Mouse (Mus musculus) ES-Bruce4 (cell line): ENCODE results near the gene Tmem81.

Experiments used
- CTCF ChIP-seq: IDR thresholded peaks from one replicate; pipeline ENCODE4 v1.8.1; 2011; ENCODE audit warnings: low read depth, low read length
- EP300 ChIP-seq: IDR thresholded peaks from 2 replicates; pipeline ENCODE4 v1.6.1; 2011; ENCODE audit warnings: low read depth, low read length; ENCODE audit not compliant: insufficient read depth
- POLR2A ChIP-seq: IDR thresholded peaks from one replicate; pipeline ENCODE4 v1.8.1; 2011; ENCODE audit warnings: low read length; ENCODE audit not compliant: insufficient read depth

DNA sequence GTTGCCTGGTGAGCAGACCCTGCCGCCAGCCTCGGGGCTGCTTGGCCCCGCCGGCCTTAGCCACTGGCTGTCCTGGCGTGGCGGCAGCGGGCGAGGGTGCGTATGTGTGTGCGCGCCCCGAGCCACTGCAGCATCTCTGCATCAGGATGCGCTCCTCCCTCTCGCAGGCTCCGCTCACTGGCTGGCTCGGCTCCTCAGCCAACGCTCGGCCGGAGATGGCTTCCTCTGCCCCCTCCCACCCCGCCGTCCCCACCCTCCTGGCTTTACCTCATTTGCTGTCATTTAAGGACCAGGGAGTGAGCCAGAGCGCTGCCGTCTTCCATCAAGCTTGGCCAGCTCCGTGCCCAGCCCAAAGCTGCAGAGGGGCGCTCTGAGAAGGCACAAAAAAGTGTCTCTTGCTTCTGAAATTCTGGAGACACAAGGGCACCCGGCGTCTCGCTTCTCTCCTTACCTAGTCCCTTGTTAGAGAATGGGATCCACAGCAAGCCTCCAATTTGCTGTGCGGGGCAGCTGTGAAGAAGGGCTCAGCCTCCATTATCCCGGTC lies 36.8 kb downstream of the Tmem81 start, which contains the start of gene Cntn2:
- TF ChIP-seq POLR2A (no peak), CTCF (no peak), EP300 (no peak)
